Mouse (Mus musculus): ENCODE data around the gene Oser1.

The Oser1 gene

DNA sequence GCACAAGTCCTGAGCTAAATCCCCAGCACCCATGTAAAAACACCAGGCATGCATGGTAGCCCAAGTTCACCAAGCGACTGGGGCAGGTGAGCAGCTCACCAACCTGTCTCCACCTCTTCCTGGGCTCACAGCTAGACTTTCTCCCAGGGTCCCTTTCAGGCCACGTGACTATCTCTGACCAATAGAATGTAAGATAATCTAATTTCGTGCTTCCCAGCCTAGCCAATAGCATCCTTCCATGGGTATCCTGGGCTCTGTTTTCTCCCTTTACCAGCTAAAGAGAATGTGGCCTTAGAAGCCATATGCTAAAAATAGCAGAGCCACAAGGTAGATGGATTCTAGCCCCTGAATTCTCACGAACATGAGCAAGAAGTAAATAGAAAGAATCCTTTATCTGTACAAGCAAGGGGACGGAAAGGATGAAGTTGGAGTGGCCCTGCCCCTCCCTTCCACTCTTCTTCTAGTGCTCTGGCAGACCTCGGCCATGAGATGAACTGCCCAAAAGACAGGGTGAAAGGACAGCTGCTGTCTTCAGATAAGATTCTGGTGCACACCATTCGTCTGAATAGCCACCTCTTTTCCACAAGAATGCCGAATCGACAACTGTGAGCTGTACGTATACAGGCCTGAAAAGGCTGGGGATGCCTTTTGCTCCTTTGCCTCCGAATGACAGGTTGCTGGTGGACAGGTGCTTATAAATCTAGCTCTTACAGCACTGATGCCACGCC is 68.2 kb downstream of the Oser1 start:
- 91% methylated on average over 12 of the region's 12 CpGs for WGBS

All from cerebral cortex, adult 2 months (tissue).